Mouse (Mus musculus): ENCODE data around the gene Hnrnpa0. TPM values are rescaled to one million over a fixed set of nuclear protein-coding genes. Genes with fewer than 3 reads are reported as not detected.

The Hnrnpa0 gene
- polyA plus RNA-seq, 1 experiment from 2014 or later, result 21.7 TPM

- WGBS, result 90% methylated on average over 5 of the region's 5 CpGs
- Histone ChIP-seq H3K9ac (ENCODE audit: low read length) (no peak overlapping the region), H3K4me2 (ENCODE audit: low read depth, low read length) (no peak overlapping the region), H3K4me1 (ENCODE audit: control insufficient read depth, insufficient read depth, low read length) (no peaks in the 10 kb centered on the region), H3K27me3 (ENCODE audit: control insufficient read depth, insufficient read depth, low read length) (no peaks in the 10 kb centered on the region), H3K9me3 (replicated peaks; ENCODE audit: control insufficient read depth, low read length) (no peaks in the 10 kb centered on the region), H3K4me3 (replicated peaks; ENCODE audit: low read length) (no peak overlapping the region), H3K27ac (ENCODE audit: low read length) (no peak overlapping the region), H3K36me3 (ENCODE audit: control insufficient read depth, insufficient read depth, low read length) (no peaks in the 10 kb centered on the region)
- no peak for ATAC-seq (ENCODE audit: insufficient read depth, low FRiP score)
These were observed 44.0 kb downstream of the Hnrnpa0 start for GRCm38 (mm10) chr13:58084396-58084795.

DNA sequence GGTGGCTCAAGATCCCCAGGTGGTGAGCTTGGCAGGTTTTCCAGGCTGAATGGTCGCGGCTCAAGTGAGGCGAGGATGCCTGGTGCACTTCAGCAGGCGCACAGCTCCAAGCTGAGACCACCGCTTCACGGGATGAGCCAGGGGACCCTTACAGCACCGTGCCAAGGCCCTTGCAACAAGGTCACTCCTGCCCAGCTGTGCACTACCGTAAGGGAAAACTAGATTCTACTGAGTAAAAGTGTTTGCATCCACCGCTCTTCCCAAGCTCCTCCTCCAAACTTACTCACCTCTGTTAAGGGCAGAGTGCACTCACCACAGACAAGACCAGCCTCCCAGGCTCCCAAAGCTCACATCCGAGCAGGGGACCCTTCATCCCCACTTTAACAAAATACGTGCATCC is 44.8 kb downstream of the Hnrnpa0 start:
- H3K4me3 ChIP-seq (replicated peaks; ENCODE audit: low read length), result no peak overlapping the region
- 74% methylated on average over 11 of the region's 11 CpGs for WGBS
- H3K36me3 ChIP-seq (ENCODE audit: control insufficient read depth, insufficient read depth, low read length), result no peaks in the 10 kb centered on the region
- H3K4me1 ChIP-seq (ENCODE audit: control insufficient read depth, insufficient read depth, low read length), result no peaks in the 10 kb centered on the region
- no peak for ATAC-seq (ENCODE audit: insufficient read depth, low FRiP score)
- no peak overlapping the region for H3K4me2 ChIP-seq (ENCODE audit: low read depth, low read length)
- H3K27ac ChIP-seq (ENCODE audit: low read length), result no peak overlapping the region
- no peaks in the 10 kb centered on the region for H3K9me3 ChIP-seq (replicated peaks; ENCODE audit: control insufficient read depth, low read length)
- no peak overlapping the region for H3K9ac ChIP-seq (ENCODE audit: low read length)
- H3K27me3 ChIP-seq (ENCODE audit: control insufficient read depth, insufficient read depth, low read length), result no peaks in the 10 kb centered on the region

- WGBS, result 55% methylated on average over 5 of the region's 5 CpGs
- H3K9me3 ChIP-seq (replicated peaks; ENCODE audit: control insufficient read depth, low read length), result no peaks in the 10 kb centered on the region
- H3K4me3 ChIP-seq (replicated peaks; ENCODE audit: low read length), result no peak overlapping the region
- H3K27me3 ChIP-seq (ENCODE audit: control insufficient read depth, insufficient read depth, low read length), result no peaks in the 10 kb centered on the region
- no peaks in the 10 kb centered on the region for H3K4me1 ChIP-seq (ENCODE audit: control insufficient read depth, insufficient read depth, low read length)
- no peak overlapping the region for H3K27ac ChIP-seq (ENCODE audit: low read length)
- no peaks in the 10 kb centered on the region for H3K36me3 ChIP-seq (ENCODE audit: control insufficient read depth, insufficient read depth, low read length)
- no peak for ATAC-seq (ENCODE audit: insufficient read depth, low FRiP score)
- no peak overlapping the region for H3K4me2 ChIP-seq (ENCODE audit: low read depth, low read length)
- H3K9ac ChIP-seq (ENCODE audit: low read length), result no peak overlapping the region
These were observed 45.3 kb downstream of the Hnrnpa0 start for GRCm38 (mm10) chr13:58083048-58083447.

- H3K36me3 ChIP-seq (ENCODE audit: control insufficient read depth, insufficient read depth, low read length), result no peaks in the 10 kb centered on the region
- WGBS, result 68% methylated on average over 5 of the region's 5 CpGs
- H3K4me2 ChIP-seq (ENCODE audit: low read depth, low read length), result no peak overlapping the region
These were observed 50.0 kb downstream of the Hnrnpa0 start for GRCm38 (mm10) chr13:58078361-58078760.

More at GRCm38 (mm10) chr13:58078361-58078760, 50.0 kb downstream of the Hnrnpa0 start:
- H3K27me3 ChIP-seq (ENCODE audit: control insufficient read depth, insufficient read depth, low read length), result no peaks in the 10 kb centered on the region
- no peak overlapping the region for H3K4me3 ChIP-seq (replicated peaks; ENCODE audit: low read length)
- no peaks in the 10 kb centered on the region for H3K9me3 ChIP-seq (replicated peaks; ENCODE audit: control insufficient read depth, low read length)
- H3K4me1 ChIP-seq (ENCODE audit: control insufficient read depth, insufficient read depth, low read length), result no peaks in the 10 kb centered on the region
- H3K9ac ChIP-seq (ENCODE audit: low read length), result no peak overlapping the region
- ATAC-seq (ENCODE audit: insufficient read depth, low FRiP score), result no peak
- no peak overlapping the region for H3K27ac ChIP-seq (ENCODE audit: low read length)

Other genes starting within 250 kb of the Hnrnpa0 start
- 2.8 and 2.9 TPM in 2 replicates for gene Spock1, start 220.2 kb downstream of the Hnrnpa0 start, polyA plus RNA-seq (2015; fragmentation: Nextera tagmentation; extraction: Ambion mirVana)
- 2.8 and 2.9 TPM in 2 replicates for gene Klhl3, start 15.0 kb downstream of the Hnrnpa0 start, polyA plus RNA-seq (2015; fragmentation: Nextera tagmentation; extraction: Ambion mirVana)
- 36.8 and 41.7 TPM in 2 replicates for gene Idnk, start 29.1 kb upstream of the Hnrnpa0 start, polyA plus RNA-seq (2015; fragmentation: Nextera tagmentation; extraction: Ambion mirVana)
- gene Ubqln1, start 87.1 kb upstream of the Hnrnpa0 start, polyA plus RNA-seq (2015; fragmentation: Nextera tagmentation; extraction: Ambion mirVana), result 73.7 and 80.1 TPM in 2 replicates
- 14.4 and 17.3 TPM in 2 replicates for gene Gkap1, start 147.1 kb upstream of the Hnrnpa0 start, polyA plus RNA-seq (2015; fragmentation: Nextera tagmentation; extraction: Ambion mirVana)
- gene Kif27, start 230.6 kb upstream of the Hnrnpa0 start, polyA plus RNA-seq (2015; fragmentation: Nextera tagmentation; extraction: Ambion mirVana), result 0.42 and 0.45 TPM in 2 replicates

Data from stomach, embryonic 16.5 days (tissue).